Mouse (Mus musculus): Measurements from ENCODE around the gene Cxcl16. TPM values are rescaled to one million over a fixed set of nuclear protein-coding genes. Genes with fewer than 3 reads are reported as not detected.
"Not testable (repeated sequence)": the region's sequence is repeated elsewhere in the genome, so short reads cannot be mapped to it uniquely, and the experiment has no call there.

Cxcl16 gene
- polyA plus RNA-seq, 1 experiment: 3.9 TPM

DNA sequence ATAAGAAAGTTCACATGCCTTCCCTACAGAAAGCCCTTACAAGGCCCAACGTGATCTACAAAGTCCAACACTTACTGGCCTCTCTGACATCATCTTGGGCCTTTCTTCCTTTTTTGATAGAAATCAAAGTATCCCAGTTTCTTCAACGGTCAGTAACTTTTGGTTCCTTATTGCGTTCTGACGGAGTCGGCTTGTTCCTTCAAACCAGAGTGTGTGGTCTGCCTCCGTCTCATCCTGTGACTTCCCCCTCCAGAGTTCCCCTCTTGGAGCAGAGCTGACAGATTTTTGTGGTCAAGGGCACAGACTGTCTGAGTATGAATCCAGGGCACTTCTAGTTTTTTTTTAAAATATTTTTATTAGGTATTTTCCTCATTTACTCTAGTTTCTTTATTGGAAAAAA lies 29.9 kb upstream of the Cxcl16 start:
- Histone ChIP-seq H3K27ac (ENCODE audit: control insufficient read depth, insufficient read depth, low read depth, low read length) (peak overlapping the region; percentile 68), H3K27me3 (ENCODE audit: control insufficient read depth, insufficient read depth, low read length) (no peaks in the 10 kb centered on the region), H3K4me1 (ENCODE audit: control insufficient read depth, insufficient read depth, low read length) (no peaks in the 10 kb centered on the region), H3K36me3 (ENCODE audit: control insufficient read depth, insufficient read depth, low read length) (no peaks in the 10 kb centered on the region), H3K4me3 (ENCODE audit: control insufficient read depth, low read depth, low read length) (no peak overlapping the region)
- no peak for TF ChIP-seq POLR2A (IDR thresholded peaks at IDR 0.05; ENCODE audit: control insufficient read depth, low read depth, low read length)
- no peak for TF ChIP-seq CTCF (IDR thresholded peaks at IDR 0.05; ENCODE audit: control insufficient read depth, insufficient read depth, insufficient replicate concordance, low read depth, low read length)

DNA sequence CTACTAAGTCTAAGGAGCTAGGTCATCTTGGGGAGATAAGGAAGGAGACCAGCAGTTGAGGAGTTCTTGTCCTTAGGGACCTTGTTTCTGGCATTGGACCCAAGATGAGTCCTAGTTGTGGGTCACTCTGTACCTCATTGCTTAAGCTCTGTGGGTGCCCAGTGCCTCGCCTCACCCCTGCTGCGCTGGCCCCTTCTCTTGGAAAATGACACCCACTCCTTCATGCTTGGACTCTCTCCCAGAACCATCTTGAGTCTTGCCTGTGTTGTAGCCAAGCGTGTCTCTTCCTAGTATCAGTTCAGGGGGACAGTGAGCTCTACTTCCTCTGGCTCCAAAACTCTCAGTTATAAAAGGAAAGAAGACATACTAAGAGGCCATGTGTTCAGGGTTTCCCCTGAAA lies 29.4 kb upstream of the Cxcl16 start:
- H3K4me3 ChIP-seq (ENCODE audit: control insufficient read depth, low read depth, low read length): no peak overlapping the region
- H3K36me3 ChIP-seq (ENCODE audit: control insufficient read depth, insufficient read depth, low read length): no peaks in the 10 kb centered on the region
- H3K27me3 ChIP-seq (ENCODE audit: control insufficient read depth, insufficient read depth, low read length): no peaks in the 10 kb centered on the region
- no peak for TF ChIP-seq POLR2A (IDR thresholded peaks at IDR 0.05; ENCODE audit: control insufficient read depth, low read depth, low read length)
- no peak for TF ChIP-seq CTCF (IDR thresholded peaks at IDR 0.05; ENCODE audit: control insufficient read depth, insufficient read depth, insufficient replicate concordance, low read depth, low read length)
- no peaks in the 10 kb centered on the region for H3K4me1 ChIP-seq (ENCODE audit: control insufficient read depth, insufficient read depth, low read length)
- peak overlapping the region; percentile 68 for H3K27ac ChIP-seq (ENCODE audit: control insufficient read depth, insufficient read depth, low read depth, low read length)

DNA sequence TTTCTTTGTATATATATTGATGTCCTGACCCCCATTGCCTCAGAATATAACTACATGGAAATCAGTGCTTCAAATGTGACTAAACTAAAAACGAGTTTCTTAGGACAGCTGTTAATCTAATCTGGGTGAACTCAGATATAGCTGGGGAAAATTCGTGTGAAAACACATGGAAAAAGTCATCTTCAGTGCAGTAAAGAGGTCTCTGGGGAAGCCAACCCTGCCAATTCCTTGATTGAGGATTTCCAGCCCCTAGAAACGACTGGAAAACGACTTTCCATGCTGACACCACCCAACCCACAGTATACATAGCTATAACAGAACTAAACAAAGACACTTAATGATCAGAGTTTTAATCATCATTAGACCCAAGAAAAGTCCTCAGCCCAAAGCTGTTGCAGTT lies 28.0 kb upstream of the Cxcl16 start:
- H3K27ac ChIP-seq (ENCODE audit: control insufficient read depth, insufficient read depth, low read depth, low read length): no peak overlapping the region
- no peaks in the 10 kb centered on the region for H3K4me1 ChIP-seq (ENCODE audit: control insufficient read depth, insufficient read depth, low read length)
- TF ChIP-seq POLR2A (IDR thresholded peaks at IDR 0.05; ENCODE audit: control insufficient read depth, low read depth, low read length): no peak
- TF ChIP-seq CTCF (IDR thresholded peaks at IDR 0.05; ENCODE audit: control insufficient read depth, insufficient read depth, insufficient replicate concordance, low read depth, low read length): no peak
- H3K4me3 ChIP-seq (ENCODE audit: control insufficient read depth, low read depth, low read length): no peak overlapping the region
- no peaks in the 10 kb centered on the region for H3K36me3 ChIP-seq (ENCODE audit: control insufficient read depth, insufficient read depth, low read length)
- H3K27me3 ChIP-seq (ENCODE audit: control insufficient read depth, insufficient read depth, low read length): no peaks in the 10 kb centered on the region

DNA sequence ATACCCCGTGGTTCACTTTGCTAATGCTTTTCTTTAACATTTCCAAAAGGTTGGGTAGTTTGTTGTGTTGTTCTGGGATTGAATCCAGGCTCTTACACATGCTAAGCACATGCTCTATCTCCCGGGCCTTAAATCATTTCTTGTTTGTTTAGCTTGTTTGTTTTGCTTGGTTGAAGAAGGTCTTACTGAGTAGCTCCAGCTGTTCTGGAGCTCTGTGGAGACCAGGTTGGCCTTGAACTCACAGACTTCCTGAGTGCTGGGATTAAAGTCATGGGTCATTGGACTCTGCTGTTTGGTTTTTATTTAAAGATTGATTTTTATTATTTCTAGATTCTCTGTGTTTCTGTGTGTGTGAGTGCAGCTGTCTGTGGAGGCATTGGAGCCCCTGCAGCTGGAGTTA lies 25.7 kb upstream of the Cxcl16 start:
- H3K27me3 ChIP-seq (ENCODE audit: control insufficient read depth, insufficient read depth, low read length): no peaks in the 10 kb centered on the region
- no peaks in the 10 kb centered on the region for H3K4me1 ChIP-seq (ENCODE audit: control insufficient read depth, insufficient read depth, low read length)
- no peak overlapping the region for H3K4me3 ChIP-seq (ENCODE audit: control insufficient read depth, low read depth, low read length)
- H3K27ac ChIP-seq (ENCODE audit: control insufficient read depth, insufficient read depth, low read depth, low read length): no peak overlapping the region
- no peaks in the 10 kb centered on the region for H3K36me3 ChIP-seq (ENCODE audit: control insufficient read depth, insufficient read depth, low read length)
- TF ChIP-seq CTCF (IDR thresholded peaks at IDR 0.05; ENCODE audit: control insufficient read depth, insufficient read depth, insufficient replicate concordance, low read depth, low read length): no peak

DNA sequence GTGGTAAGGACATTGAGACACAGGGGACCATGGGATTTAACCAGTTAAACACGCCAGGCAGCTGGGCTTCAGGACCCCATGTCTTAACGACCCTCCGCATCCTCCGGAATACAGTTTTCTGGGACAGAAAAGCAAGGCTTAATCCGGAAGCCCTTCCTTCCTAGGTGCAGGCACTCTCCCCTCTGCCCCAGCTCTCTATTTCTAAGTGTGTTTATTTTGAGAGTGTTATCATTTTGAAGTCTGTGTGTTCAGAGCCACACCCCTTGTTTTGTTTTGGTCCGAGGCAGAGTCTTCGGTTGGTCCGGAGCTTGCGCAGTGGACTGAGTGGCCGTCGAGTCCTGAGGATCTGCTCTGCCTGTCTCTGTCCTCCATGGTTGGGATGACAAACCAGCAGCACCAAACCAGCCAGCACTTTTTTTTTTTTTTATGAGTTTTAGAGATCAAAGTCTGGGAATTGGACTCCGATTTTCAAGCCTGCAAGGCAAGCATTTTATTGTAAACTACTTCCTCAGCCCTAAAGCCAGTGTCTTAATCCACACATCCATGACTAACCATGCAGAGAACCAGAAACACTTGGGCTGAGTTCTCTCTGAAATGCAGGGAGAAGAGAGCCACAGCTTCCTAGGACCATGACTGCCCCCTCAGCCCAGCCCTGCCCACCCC lies 15.2 kb upstream of the Cxcl16 start:
- Histone ChIP-seq H3K27ac (ENCODE audit: control insufficient read depth, insufficient read depth, low read depth, low read length) (no peak overlapping the region), H3K4me1 (ENCODE audit: control insufficient read depth, insufficient read depth, low read length) (peaks cover 7% of the 10 kb centered on the region), H3K36me3 (ENCODE audit: control insufficient read depth, insufficient read depth, low read length) (no peaks in the 10 kb centered on the region), H3K4me3 (ENCODE audit: control insufficient read depth, low read depth, low read length) (no peak overlapping the region), H3K27me3 (ENCODE audit: control insufficient read depth, insufficient read depth, low read length) (no peaks in the 10 kb centered on the region)
- no peak for TF ChIP-seq CTCF (IDR thresholded peaks at IDR 0.05; ENCODE audit: control insufficient read depth, insufficient read depth, insufficient replicate concordance, low read depth, low read length)
- no peak for TF ChIP-seq POLR2A (IDR thresholded peaks at IDR 0.05; ENCODE audit: control insufficient read depth, low read depth, low read length)

DNA sequence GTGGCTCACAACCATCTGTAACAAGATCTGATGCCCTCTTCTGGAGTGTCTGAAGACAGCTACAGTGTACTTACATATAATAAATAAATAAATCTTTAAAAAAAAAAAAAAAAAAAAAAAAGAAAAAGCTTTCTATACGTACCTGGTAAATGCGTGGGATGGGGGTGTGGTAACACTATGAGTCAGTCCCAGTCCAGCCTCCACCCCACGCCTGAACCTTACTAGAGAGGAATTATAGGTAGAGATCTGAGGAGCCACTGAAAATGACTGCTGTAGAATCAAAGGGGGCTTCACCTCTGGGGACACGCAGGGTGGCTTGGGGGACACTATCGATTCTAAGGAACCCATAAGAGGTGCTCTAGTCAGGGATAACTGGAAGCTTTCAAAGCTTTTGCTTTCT lies 13.5 kb upstream of the Cxcl16 start:
- not testable (repeated sequence) for H3K4me3 ChIP-seq (ENCODE audit: control insufficient read depth, low read depth, low read length); H3K36me3 ChIP-seq (ENCODE audit: control insufficient read depth, insufficient read depth, low read length); H3K4me1 ChIP-seq (ENCODE audit: control insufficient read depth, insufficient read depth, low read length); H3K27me3 ChIP-seq (ENCODE audit: control insufficient read depth, insufficient read depth, low read length); H3K27ac ChIP-seq (ENCODE audit: control insufficient read depth, insufficient read depth, low read depth, low read length)

DNA sequence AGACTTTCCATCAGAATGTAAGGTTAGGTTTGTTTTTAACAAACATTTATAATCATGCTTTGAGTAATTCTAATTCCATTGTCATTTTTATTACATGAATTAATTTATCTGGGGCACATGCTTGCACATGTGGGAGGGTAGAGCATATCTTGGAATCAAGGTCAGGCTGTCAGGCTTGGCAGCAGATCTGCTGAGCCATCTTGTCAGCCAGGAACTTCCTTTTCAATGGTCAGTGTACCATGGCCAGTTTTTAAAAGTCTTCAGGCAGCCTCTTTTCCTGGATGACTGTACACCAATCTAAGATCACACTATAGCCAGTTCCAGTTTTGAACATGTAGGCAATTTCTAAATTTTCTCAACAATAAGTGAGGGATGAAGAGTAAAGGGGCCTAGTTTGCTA lies 12.9 kb upstream of the Cxcl16 start:
- Histone ChIP-seq H3K27ac (ENCODE audit: control insufficient read depth, insufficient read depth, low read depth, low read length) (no peak overlapping the region), H3K36me3 (ENCODE audit: control insufficient read depth, insufficient read depth, low read length) (no peaks in the 10 kb centered on the region), H3K4me1 (ENCODE audit: control insufficient read depth, insufficient read depth, low read length) (peaks cover 7% of the 10 kb centered on the region), H3K4me3 (ENCODE audit: control insufficient read depth, low read depth, low read length) (no peak overlapping the region), H3K27me3 (ENCODE audit: control insufficient read depth, insufficient read depth, low read length) (no peaks in the 10 kb centered on the region)
- TF ChIP-seq CTCF (IDR thresholded peaks at IDR 0.05; ENCODE audit: control insufficient read depth, insufficient read depth, insufficient replicate concordance, low read depth, low read length): no peak
- TF ChIP-seq POLR2A (IDR thresholded peaks at IDR 0.05; ENCODE audit: control insufficient read depth, low read depth, low read length): no peak

DNA sequence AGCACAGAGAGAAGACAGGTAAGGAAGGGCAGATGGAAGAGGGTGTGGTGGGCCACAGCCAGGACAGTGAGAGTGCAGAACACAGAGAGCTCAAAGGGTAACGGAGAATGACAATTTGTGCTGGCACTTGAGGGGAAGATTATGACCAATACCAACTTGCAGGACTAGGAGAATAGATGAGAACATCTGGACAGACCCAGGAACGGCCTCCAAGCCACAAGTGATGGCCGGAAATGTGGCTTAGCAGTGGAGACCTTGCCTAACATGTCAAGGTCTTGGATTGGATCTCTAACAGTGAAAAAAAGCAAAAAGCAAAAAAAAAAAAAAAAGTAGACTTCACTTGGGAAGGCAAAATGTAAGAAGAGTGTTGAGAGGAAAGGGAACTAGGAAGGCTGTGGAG lies 10.0 kb upstream of the Cxcl16 start:
- Histone ChIP-seq H3K27ac (ENCODE audit: control insufficient read depth, insufficient read depth, low read depth, low read length) (no peak overlapping the region; the same call in 1 of the 2 replicates), H3K4me1 (ENCODE audit: control insufficient read depth, insufficient read depth, low read length) (peaks cover 7% of the 10 kb centered on the region), H3K4me3 (ENCODE audit: control insufficient read depth, low read depth, low read length) (no peak overlapping the region), H3K27me3 (ENCODE audit: control insufficient read depth, insufficient read depth, low read length) (no peaks in the 10 kb centered on the region), H3K36me3 (ENCODE audit: control insufficient read depth, insufficient read depth, low read length) (no peaks in the 10 kb centered on the region)
- TF ChIP-seq POLR2A (IDR thresholded peaks at IDR 0.05; ENCODE audit: control insufficient read depth, low read depth, low read length): no peak

Data from testis, adult 2 months (tissue).